Mouse (Mus musculus) CH12.LX (cell line): ENCODE data around the gene Etnk2. TPM values are rescaled to one million over a fixed set of nuclear protein-coding genes. Genes with fewer than 3 reads are reported as not detected.

ENCODE experiments used
- DNase-seq: peaks from one replicate; pipeline ENCODE4 v3.0.0-alpha.2; 2013; ENCODE audit errors: extremely low read depth
- H3K27ac ChIP-seq: 2 replicates; pipeline ENCODE4 v1.5.1; 2012; ENCODE audit warnings: low read depth, mild to moderate bottlenecking, control low read depth, moderate library complexity; ENCODE audit not compliant: insufficient read depth
- H3K27me3 ChIP-seq: replicated peaks from 2 replicates; pipeline ENCODE3; 2012; ENCODE audit warnings: inconsistent platforms
- H3K36me3 ChIP-seq, 2 experiments: replicated peaks in 1 of 2; 2 replicates each; pipeline versions ENCODE3 to v1.6.1; 2012; ENCODE audit warnings: inconsistent platforms in 1 of 2, low read length in 1 of 2, mild to moderate bottlenecking in 1 of 2, mixed read lengths in 1 of 2, moderate library complexity in 1 of 2; ENCODE audit not compliant: control insufficient read depth in 1 of 2, insufficient read depth in 1 of 2
- H3K4me1 ChIP-seq, 2 experiments: 2 replicates each; pipeline ENCODE4 v1.6.1; 2012; ENCODE audit warnings: inconsistent platforms in 1 of 2, moderate library complexity in 1 of 2; ENCODE audit not compliant: insufficient read depth in 2 of 2, control insufficient read depth in 1 of 2
- H3K4me2 ChIP-seq: 2 replicates; pipeline ENCODE4 v1.6.1; 2012; ENCODE audit warnings: low read depth, mild to moderate bottlenecking, control low read depth; ENCODE audit not compliant: poor library complexity, insufficient read depth, severe bottlenecking
- H3K4me3 ChIP-seq, 3 experiments: fragments of 150-350 bp in 1 of 3; sonication (generic) in 1 of 3; replicated peaks in 1 of 3; 2 replicates each; pipeline versions ENCODE3 to v1.5.1; 2011 to 2012; ENCODE audit warnings: low read depth in 2 of 3, low read length in 2 of 3, mild to moderate bottlenecking in 2 of 3, moderate library complexity in 2 of 3, control low read depth in 1 of 3, improper control_type of control experiment in 1 of 3, inconsistent platforms in 1 of 3, mixed read lengths in 1 of 3; ENCODE audit not compliant: poor library complexity in 1 of 3
- H3K79me2 ChIP-seq: replicated peaks from 2 replicates; pipeline ENCODE4 v1.6.1; 2012; ENCODE audit warnings: mild to moderate bottlenecking, moderate library complexity; ENCODE audit not compliant: control insufficient read depth, poor library complexity, insufficient read depth, severe bottlenecking; ENCODE audit errors: extremely low read depth
- H3K9ac ChIP-seq: 2 replicates; pipeline ENCODE4 v1.6.1; 2012; ENCODE audit warnings: low read depth, mild to moderate bottlenecking, control low read depth, moderate library complexity; ENCODE audit not compliant: insufficient read depth
- H3K9me3 ChIP-seq: replicated peaks from 2 replicates; pipeline ENCODE3; 2012; ENCODE audit warnings: low read length, inconsistent platforms, mixed read lengths
- CHD1 ChIP-seq: IDR thresholded peaks from 2 replicates; pipeline ENCODE4 v1.6.1; 2012; ENCODE audit warnings: low read depth, low read length, improper control_type of control experiment, inconsistent platforms
- CHD2 ChIP-seq: IDR thresholded peaks from 2 replicates; pipeline ENCODE4 v1.6.1; 2011; ENCODE audit warnings: low read length, improper control_type of control experiment
- CTCF ChIP-seq, 2 experiments: IDR thresholded peaks in 1 of 2; conservative IDR thresholded peaks in 1 of 2; 2 replicates each; pipeline ENCODE4 v1.5.1; 2011 to 2012; ENCODE audit warnings: low read depth in 2 of 2, low read length in 2 of 2, improper control_type of control experiment in 1 of 2, inconsistent platforms in 1 of 2, mild to moderate bottlenecking in 1 of 2, moderate library complexity in 1 of 2
- ELF1 ChIP-seq: IDR thresholded peaks from 2 replicates; pipeline ENCODE4 v1.6.1; 2014; ENCODE audit warnings: low read depth, mild to moderate bottlenecking, inconsistent platforms, low read length, improper control_type of control experiment
- EP300 ChIP-seq: IDR thresholded peaks from 2 replicates; pipeline ENCODE4 v1.6.1; 2011; ENCODE audit warnings: low read length, improper control_type of control experiment
- HCFC1 ChIP-seq: IDR thresholded peaks from 2 replicates; pipeline ENCODE4 v1.6.1; 2012; ENCODE audit warnings: low read depth, mild to moderate bottlenecking, inconsistent platforms, low read length, improper control_type of control experiment
- IRF4 ChIP-seq: IDR thresholded peaks from 2 replicates; pipeline ENCODE4 v1.6.1; 2014; ENCODE audit warnings: low read depth, mild to moderate bottlenecking, inconsistent platforms, low read length, improper control_type of control experiment
- KAT2A ChIP-seq: IDR thresholded peaks from 2 replicates; pipeline ENCODE4 v1.6.1; 2012; ENCODE audit warnings: low read length, improper control_type of control experiment, inconsistent platforms; ENCODE audit not compliant: insufficient replicate concordance
- MYC ChIP-seq: IDR thresholded peaks from 2 replicates; pipeline ENCODE4 v1.6.1; 2011; ENCODE audit warnings: low read depth, mild to moderate bottlenecking, improper control_type of control experiment, low read length
- NELFE ChIP-seq: IDR thresholded peaks from 2 replicates; pipeline ENCODE4 v1.6.1; 2011; ENCODE audit warnings: low read depth, low read length, improper control_type of control experiment
- NRF1 ChIP-seq: IDR thresholded peaks from 2 replicates; pipeline ENCODE4 v1.6.1; 2014; ENCODE audit warnings: low read depth, mild to moderate bottlenecking, inconsistent platforms, low read length, improper control_type of control experiment, moderate library complexity
- PAX5 ChIP-seq: IDR thresholded peaks from 2 replicates; pipeline ENCODE4 v1.6.1; 2012; ENCODE audit warnings: low read length, inconsistent platforms, mixed read lengths
- POLR2A ChIP-seq: IDR thresholded peaks from 2 replicates; pipeline ENCODE4 v1.6.1; 2011; ENCODE audit warnings: low read depth, mild to moderate bottlenecking, improper control_type of control experiment, low read length
- RAD21 ChIP-seq: IDR thresholded peaks from 2 replicates; pipeline ENCODE4 v1.6.1; 2011; ENCODE audit warnings: low read depth, mild to moderate bottlenecking, low read length, improper control_type of control experiment, moderate library complexity
- SMC3 ChIP-seq: IDR thresholded peaks from 2 replicates; pipeline ENCODE4 v1.6.1; 2011; ENCODE audit warnings: low read depth, low read length, improper control_type of control experiment
- TBP ChIP-seq: conservative IDR thresholded peaks from 2 replicates; pipeline ENCODE4 v1.6.1; 2011; ENCODE audit warnings: low read depth, low read length, improper control_type of control experiment
- USF1 ChIP-seq: IDR thresholded peaks from 2 replicates; pipeline ENCODE4 v1.6.1; 2014; ENCODE audit warnings: low read depth, mild to moderate bottlenecking, inconsistent platforms, low read length, improper control_type of control experiment
- ZMIZ1 ChIP-seq: IDR thresholded peaks from 2 replicates; pipeline ENCODE4 v1.6.1; 2012; ENCODE audit warnings: low read depth, mild to moderate bottlenecking, inconsistent platforms, low read length, improper control_type of control experiment
- dilution Hi-C: fragments of 300-500 bp; cut with MboI; formaldehyde crosslinking; loops from 2 replicates; pipeline ENCODE4 v1.14.3; 2020; ENCODE audit warnings: low sequenced_read_pairs; ENCODE audit not compliant: extremely low pct_unique_long_range_greater_than_20kb, extremely low pct_ligation_motif_present
- in situ Hi-C: fragments of 300-500 bp; cut with MboI; formaldehyde crosslinking; loops from 3 replicates; pipeline ENCODE4 v1.14.3; 2019; ENCODE audit warnings: low sequenced_read_pairs, low pct_ligation_motif_present, low pct_unique_long_range_greater_than_20kb, mixed read lengths
- polyA plus RNA-seq: library from polyadenylated mRNA; unstranded; fragments of >175 nt; gene quantifications from 2 replicates; pipeline ENCODE4 v1.2.1, GENCODE M21; 2012; ENCODE audit warnings: low read depth; ENCODE audit not compliant: insufficient read length
- total RNA-seq, 2 experiments: library from RNA; depleted of rRNA; stranded (reverse); fragments of 300-350 nt in 1 of 2; fragments of >200 nt in 1 of 2; gene quantifications; 2 replicates each; pipeline ENCODE4 v1.2.3; 2012 to 2014

Gene Etnk2
- total and polyA plus RNA-seq, 3 experiments: 0.30 TPM; not detected in 2

DNA sequence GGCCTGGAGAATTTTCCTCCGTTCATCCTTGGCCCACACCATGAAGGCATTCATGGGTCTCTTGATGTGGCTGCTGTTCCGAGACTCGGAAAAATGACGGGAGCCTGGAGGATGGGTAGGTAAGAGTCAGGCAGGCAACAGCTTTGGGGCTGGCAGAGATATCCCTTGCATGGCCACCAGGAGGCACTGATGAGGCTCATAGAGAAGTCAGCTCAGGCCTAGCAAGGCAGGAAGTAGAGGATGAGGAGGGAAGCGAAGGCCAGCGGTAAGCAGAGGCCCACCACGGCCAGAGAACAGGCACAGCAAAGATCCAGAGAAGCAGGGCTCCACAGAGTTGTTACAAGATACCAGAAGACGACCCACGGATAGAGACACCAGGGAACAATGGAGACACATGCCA lies 22.1 kb downstream of the Etnk2 start:
- H3K79me2 ChIP-seq: no peaks in the 10 kb centered on the region
- H3K27ac ChIP-seq: no peak overlapping the region
- peak overlapping the region; percentile 65 for H3K9ac ChIP-seq
- TF ChIP-seq IRF4 (no peak), CTCF (conservative IDR thresholded peaks at IDR 0.05 in 1 of 2, IDR thresholded peaks at IDR 0.05 in 1 of 2; ENCODE audit: low read depth in 2 of 2, low read length in 2 of 2) (peak; percentile 76 to 92), HCFC1 (peak; percentile 67), NRF1 (no peak), TBP (peak; percentile 39; the same call in 1 of the 2 replicates), RAD21 (peak; percentile 66), ELF1 (peak; percentile 86), SMC3 (peak; percentile 92), POLR2A (peak; percentile 71), NELFE (peak; percentile 42; the same call in 1 of the 2 replicates)
- H3K4me3 ChIP-seq: peak overlapping the region; percentile 50 to 71 (median 56)
- peaks cover 6 to 13% of the 10 kb centered on the region in 2 experiments; a peak in 3 of 4 replicates for H3K4me1 ChIP-seq
- H3K27me3 ChIP-seq: peaks cover 7% of the 10 kb centered on the region
- dilution Hi-C loops: no loop called here
- in situ Hi-C loops: loop anchor here (5.0 kb wide), 1 partner anchor 222 kb away; no protein-coding TSS in a partner anchor
- peak; percentile 90 for DNase-seq
- H3K36me3 ChIP-seq: peaks cover 0 to 2% of the 10 kb centered on the region in 2 experiments
- H3K9me3 ChIP-seq: no peaks in the 10 kb centered on the region
- H3K4me2 ChIP-seq: peak overlapping the region; percentile 68

DNA sequence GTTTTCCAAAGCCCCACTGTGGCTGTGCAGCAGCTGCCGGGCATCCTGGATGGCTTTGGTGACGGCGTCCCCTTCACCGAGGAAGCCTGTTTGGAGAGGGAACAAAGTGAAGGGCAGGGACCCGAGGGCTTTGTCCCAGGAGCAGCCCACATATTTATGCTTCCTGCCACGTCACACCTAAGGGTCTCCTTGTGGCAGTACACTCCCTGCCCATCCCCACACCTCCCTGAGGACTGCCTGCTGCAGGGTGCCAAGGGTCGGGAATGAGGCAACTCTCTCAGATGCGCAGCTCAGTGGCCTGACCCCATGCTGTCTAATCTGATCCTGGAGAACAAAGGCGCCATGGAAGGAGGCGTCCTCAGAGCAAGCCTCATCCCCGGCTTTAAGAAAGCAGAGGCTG lies 22.8 kb downstream of the Etnk2 start:
- TF ChIP-seq MYC: no peak
- no peak for TF ChIP-seq NELFE
- TF ChIP-seq ZMIZ1: no peak
- TF ChIP-seq USF1: no peak
- TF ChIP-seq EP300: no peak
- no peak for TF ChIP-seq CTCF (conservative IDR thresholded peaks at IDR 0.05 in 1 of 2, IDR thresholded peaks at IDR 0.05 in 1 of 2; ENCODE audit: low read depth in 2 of 2, low read length in 2 of 2)
- no peak for TF ChIP-seq PAX5
- no peak for TF ChIP-seq CHD1
- no peak for TF ChIP-seq KAT2A
- TF ChIP-seq CHD2: no peak
- H3K79me2 ChIP-seq: no peaks in the 10 kb centered on the region
- peaks cover 0 to 2% of the 10 kb centered on the region in 2 experiments for H3K36me3 ChIP-seq
- no peak overlapping the region for H3K27ac ChIP-seq
- in situ Hi-C loops: loop anchor here (5.0 kb wide), 1 partner anchor 221 kb away; no protein-coding TSS in a partner anchor
- peak overlapping the region; percentile 68 for H3K4me2 ChIP-seq
- peaks cover 2% of the 10 kb centered on the region for H3K9me3 ChIP-seq
- peaks cover 6 to 12% of the 10 kb centered on the region in 2 experiments; a peak in 3 of 4 replicates for H3K4me1 ChIP-seq
- no peak for DNase-seq
- dilution Hi-C loops: no loop called here
- H3K4me3 ChIP-seq: peak overlapping the region; percentile 50 to 71 (median 56)
- H3K9ac ChIP-seq: peak overlapping the region; percentile 65
- H3K27me3 ChIP-seq: peaks cover 12% of the 10 kb centered on the region
